Mouse (Mus musculus): ENCODE measurements at regions not wholly inside any gene's neighbourhood (a gene's known extent, or its start where the extent isn't known, plus 50 kb on each side); places are given as distances from the start of the nearest gene placed in this dataset.

GRCm38 (mm10) chr16:31551416-31552151 is 111.7 kb upstream of the Dlg1 start:
- Histone ChIP-seq H3K4me1 (ENCODE audit: insufficient read depth) (peaks cover 9% of the 10 kb centered on the region), H3K4me2 (ENCODE audit: low read depth, low read length) (no peak overlapping the region), H3K4me3 (ENCODE audit: low read depth, low read length) (no peak overlapping the region), H3K36me3 (replicated peaks; ENCODE audit: insufficient read depth, low read length) (no peaks in the 10 kb centered on the region), H3K9me3 (ENCODE audit: low read length) (peaks cover 2% of the 10 kb centered on the region; the same call in 1 of the 2 replicates), H3K27ac (ENCODE audit: low read depth) (no peak overlapping the region), H3K27me3 (ENCODE audit: insufficient read depth, low read length) (peaks cover 6% of the 10 kb centered on the region; the same call in 1 of the 2 replicates), H3K9ac (replicated peaks) (no peak overlapping the region)
- WGBS (ENCODE audit: insufficient replicate concordance), result 63% methylated on average over 11 of the region's 11 CpGs
- TF ChIP-seq EP300 (IDR thresholded peaks at IDR 0.05; ENCODE audit: low read depth) (no peak), CTCF (IDR thresholded peaks at IDR 0.05; ENCODE audit: low read depth) (no peak)
- DNase-seq (no peak), ATAC-seq (no peak)

- no peak overlapping the region for H3K27ac ChIP-seq (ENCODE audit: low read depth)
- WGBS (ENCODE audit: insufficient replicate concordance), result 62% methylated on average over 8 of the region's 8 CpGs
- H3K9ac ChIP-seq (replicated peaks), result no peak overlapping the region
- no peaks in the 10 kb centered on the region for H3K36me3 ChIP-seq (replicated peaks; ENCODE audit: insufficient read depth, low read length)
- ATAC-seq (peak; percentile 38; the same call in 1 of the 2 replicates), DNase-seq (no peak)
- no peak overlapping the region for H3K4me2 ChIP-seq (ENCODE audit: low read depth, low read length)
- peaks cover 9% of the 10 kb centered on the region for H3K4me1 ChIP-seq (ENCODE audit: insufficient read depth)
- no peaks in the 10 kb centered on the region for H3K27me3 ChIP-seq (ENCODE audit: insufficient read depth, low read length)
- H3K9me3 ChIP-seq (ENCODE audit: low read length), result peaks cover 9% of the 10 kb centered on the region; the same call in 1 of the 2 replicates
- TF ChIP-seq EP300 (IDR thresholded peaks at IDR 0.05; ENCODE audit: low read depth) (no peak), CTCF (IDR thresholded peaks at IDR 0.05; ENCODE audit: low read depth) (no peak)
- H3K4me3 ChIP-seq (ENCODE audit: low read depth, low read length), result no peak overlapping the region
Observed at GRCm38 (mm10) chr16:31553361-31554146, 109.7 kb upstream of the Dlg1 start.

DNA sequence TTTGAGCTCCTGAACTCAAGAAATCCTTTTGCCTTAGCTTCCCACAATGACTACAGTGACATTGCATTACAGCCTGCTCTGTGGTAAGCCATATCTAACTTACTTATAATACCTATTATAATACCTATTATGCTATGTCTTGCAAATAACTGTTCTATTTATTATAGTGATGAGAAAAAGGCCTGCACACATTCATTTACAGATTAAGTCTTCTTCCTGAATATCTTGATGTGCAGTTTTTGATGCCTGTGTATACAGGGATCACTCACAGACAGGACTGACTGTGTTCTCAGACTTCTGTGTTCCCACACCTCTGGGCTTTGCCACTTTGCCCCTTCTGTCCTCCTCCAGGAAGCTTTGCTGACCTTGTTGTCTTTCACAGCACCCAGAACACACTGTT is 102.8 kb upstream of the Dlg1 start:
- H3K36me3 ChIP-seq (replicated peaks; ENCODE audit: insufficient read depth, low read length), result no peaks in the 10 kb centered on the region
- DNase-seq, result no peak
- TF ChIP-seq EP300 (IDR thresholded peaks at IDR 0.05; ENCODE audit: low read depth), result no peak
- TF ChIP-seq CTCF (IDR thresholded peaks at IDR 0.05; ENCODE audit: low read depth), result no peak

DNA sequence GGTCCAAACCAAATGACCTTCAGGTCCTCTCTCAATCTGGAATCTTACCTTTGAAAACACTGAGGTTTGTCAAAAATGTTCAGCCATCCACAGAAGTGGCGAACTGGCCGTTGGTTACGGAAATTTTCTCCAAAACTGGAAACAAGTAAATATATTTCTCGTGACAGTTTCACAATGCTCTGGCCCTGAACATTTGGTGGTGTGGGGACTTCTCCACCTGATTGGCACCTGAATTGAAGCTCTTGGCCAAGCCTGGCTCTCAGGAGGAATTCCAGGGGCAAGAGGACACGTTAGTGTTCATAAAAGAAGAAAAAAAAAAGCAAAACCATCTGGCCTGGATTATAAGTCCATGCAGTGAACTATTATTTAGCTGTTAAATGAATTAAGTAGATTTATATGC is 98.3 kb upstream of the Dlg1 start:
- ATAC-seq, result no peak
- no peak overlapping the region for H3K9ac ChIP-seq (replicated peaks)
- no peak overlapping the region for H3K4me2 ChIP-seq (ENCODE audit: low read depth, low read length)
- H3K27ac ChIP-seq (ENCODE audit: low read depth), result no peak overlapping the region
- no peaks in the 10 kb centered on the region for H3K9me3 ChIP-seq (ENCODE audit: low read length)
- DNase-seq, result no peak
- WGBS (ENCODE audit: insufficient replicate concordance), result 81% methylated on average over 5 of the region's 5 CpGs
- H3K36me3 ChIP-seq (replicated peaks; ENCODE audit: insufficient read depth, low read length), result no peaks in the 10 kb centered on the region
- H3K4me3 ChIP-seq (ENCODE audit: low read depth, low read length), result no peak overlapping the region
- no peaks in the 10 kb centered on the region for H3K4me1 ChIP-seq (ENCODE audit: insufficient read depth)
- TF ChIP-seq CTCF (IDR thresholded peaks at IDR 0.05; ENCODE audit: low read depth), result no peak
- TF ChIP-seq EP300 (IDR thresholded peaks at IDR 0.05; ENCODE audit: low read depth), result no peak
- no peaks in the 10 kb centered on the region for H3K27me3 ChIP-seq (ENCODE audit: insufficient read depth, low read length)

More for the DNA sequence above, 102.8 kb upstream of the Dlg1 start:
- ATAC-seq, result no peak
- Histone ChIP-seq H3K4me1 (ENCODE audit: insufficient read depth) (no peaks in the 10 kb centered on the region), H3K9ac (replicated peaks) (no peak overlapping the region), H3K27me3 (ENCODE audit: insufficient read depth, low read length) (no peaks in the 10 kb centered on the region), H3K4me2 (ENCODE audit: low read depth, low read length) (no peak overlapping the region), H3K9me3 (ENCODE audit: low read length) (peaks cover 9% of the 10 kb centered on the region; the same call in 1 of the 2 replicates), H3K27ac (ENCODE audit: low read depth) (no peak overlapping the region), H3K4me3 (ENCODE audit: low read depth, low read length) (no peak overlapping the region)

DNA sequence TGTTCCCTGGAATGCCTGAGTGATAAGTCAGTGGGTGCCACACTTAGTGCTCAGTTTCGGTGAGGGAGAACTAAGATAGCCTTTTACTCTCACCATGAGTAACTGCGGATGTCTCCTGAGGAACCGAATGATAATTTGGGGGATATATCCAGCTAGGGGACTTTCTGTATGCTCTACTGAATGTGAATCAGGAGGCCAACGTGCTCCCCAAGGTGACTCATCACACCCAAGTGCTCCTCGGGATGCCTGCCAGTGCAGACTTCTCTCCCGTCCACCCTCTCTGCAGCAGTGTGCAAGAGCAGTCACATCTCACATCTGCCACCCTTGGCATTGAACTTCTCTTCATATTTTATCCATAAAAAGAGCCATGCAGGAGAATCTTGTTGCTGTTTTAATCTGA is 94.9 kb upstream of the Dlg1 start:
- DNase-seq (no peak), ATAC-seq (no peak)
- no peak overlapping the region for H3K9ac ChIP-seq (replicated peaks)
- WGBS (ENCODE audit: insufficient replicate concordance), result 77% methylated on average over 6 of the region's 6 CpGs
- H3K4me3 ChIP-seq (ENCODE audit: low read depth, low read length), result no peak overlapping the region
- H3K27ac ChIP-seq (ENCODE audit: low read depth), result no peak overlapping the region
- H3K9me3 ChIP-seq (ENCODE audit: low read length), result no peaks in the 10 kb centered on the region
- no peaks in the 10 kb centered on the region for H3K4me1 ChIP-seq (ENCODE audit: insufficient read depth)
- no peak for TF ChIP-seq CTCF (IDR thresholded peaks at IDR 0.05; ENCODE audit: low read depth)
- TF ChIP-seq EP300 (IDR thresholded peaks at IDR 0.05; ENCODE audit: low read depth), result no peak
- no peak overlapping the region for H3K4me2 ChIP-seq (ENCODE audit: low read depth, low read length)
- H3K27me3 ChIP-seq (ENCODE audit: insufficient read depth, low read length), result no peaks in the 10 kb centered on the region
- no peaks in the 10 kb centered on the region for H3K36me3 ChIP-seq (replicated peaks; ENCODE audit: insufficient read depth, low read length)

GRCm38 (mm10) chr16:31569871-31570270 is 93.4 kb upstream of the Dlg1 start:
- ATAC-seq, result no peak
- 78% methylated on average over 6 of the region's 6 CpGs for WGBS (ENCODE audit: insufficient replicate concordance)
- no peak overlapping the region for H3K9ac ChIP-seq (replicated peaks)
- H3K27ac ChIP-seq (ENCODE audit: low read depth), result no peak overlapping the region
- H3K9me3 ChIP-seq (ENCODE audit: low read length), result no peaks in the 10 kb centered on the region
- TF ChIP-seq EP300 (IDR thresholded peaks at IDR 0.05; ENCODE audit: low read depth), result no peak
- TF ChIP-seq CTCF (IDR thresholded peaks at IDR 0.05; ENCODE audit: low read depth), result no peak
- H3K4me2 ChIP-seq (ENCODE audit: low read depth, low read length), result no peak overlapping the region
- no peaks in the 10 kb centered on the region for H3K36me3 ChIP-seq (replicated peaks; ENCODE audit: insufficient read depth, low read length)
- no peaks in the 10 kb centered on the region for H3K27me3 ChIP-seq (ENCODE audit: insufficient read depth, low read length)
- no peak overlapping the region for H3K4me3 ChIP-seq (ENCODE audit: low read depth, low read length)
- DNase-seq, result no peak
- no peaks in the 10 kb centered on the region for H3K4me1 ChIP-seq (ENCODE audit: insufficient read depth)
